Mouse (Mus musculus) intestine, postnatal 0 days (tissue): ENCODE measurements around the gene 1110002E22Rik. TPM values are rescaled to one million over a fixed set of nuclear protein-coding genes. Genes with fewer than 3 reads are reported as not detected.

Experiments
- ATAC-seq: fragments of 200-750 bp; cut with Nextera tagmentation; 2 replicates; pipeline ENCODE4 v1.8.0; 2017; ENCODE audit warnings: mild to moderate bottlenecking, moderate TSS enrichment, moderate library complexity
- H3K27ac ChIP-seq: fragments of 300-500 bp; sonication (generic); 2 replicates; pipeline ENCODE4 v1.5.1; 2014; ENCODE audit warnings: mild to moderate bottlenecking, low read depth, low read length, moderate library complexity
- H3K27me3 ChIP-seq: fragments of 300-500 bp; sonication (generic); replicated peaks from 2 replicates; pipeline ENCODE4 v1.6.1; 2014; ENCODE audit warnings: low read length, mixed read lengths; ENCODE audit not compliant: control insufficient read depth, insufficient read depth
- H3K36me3 ChIP-seq: fragments of 300-500 bp; sonication (generic); 2 replicates; pipeline ENCODE4 v1.6.1; 2014; ENCODE audit warnings: mild to moderate bottlenecking, moderate library complexity; ENCODE audit not compliant: control insufficient read depth, insufficient read depth
- H3K4me1 ChIP-seq: fragments of 300-500 bp; sonication (generic); replicated peaks from 2 replicates; pipeline ENCODE4 v1.6.1; 2014; ENCODE audit warnings: antibody characterized with exemption, low read length, mixed read lengths; ENCODE audit not compliant: control insufficient read depth, insufficient read depth
- H3K4me2 ChIP-seq: fragments of 300-500 bp; sonication (generic); replicated peaks from 2 replicates; pipeline ENCODE4 v1.6.1; 2014; ENCODE audit warnings: low read depth, mild to moderate bottlenecking, moderate library complexity
- H3K4me3 ChIP-seq: fragments of 300-500 bp; sonication (generic); 2 replicates; pipeline ENCODE4 v1.5.1; 2014; ENCODE audit warnings: low read depth, low read length
- H3K9ac ChIP-seq: fragments of 300-500 bp; sonication (generic); 2 replicates; pipeline ENCODE4 v1.6.1; 2014; ENCODE audit warnings: mild to moderate bottlenecking, low read depth, low read length
- H3K9me3 ChIP-seq: fragments of 300-500 bp; sonication (generic); 2 replicates; pipeline ENCODE4 v1.6.1; 2016; ENCODE audit warnings: mixed run types; ENCODE audit not compliant: control insufficient read depth
- CTCF ChIP-seq: sonication (generic); IDR thresholded peaks from 2 replicates; pipeline ENCODE4 v1.5.1; 2016; ENCODE audit warnings: low read depth, mild to moderate bottlenecking, control low read depth, antibody characterized with exemption, moderate library complexity
- WGBS: fragments of 180-500 bp; shearing (Covaris S2); extraction: QIAGEN DNeasy Blood & Tissue Kit; methylation state at CpG from one replicate; pipeline ENCODE4 v1.1.7; 2014; 5-methylcytosine and 5-hydroxymethylcytosine counted together
- polyA plus RNA-seq: library from polyadenylated mRNA; unstranded; fragments of >200 nt; fragmentation: Nextera tagmentation; extraction: Ambion mirVana; gene quantifications from 2 replicates; pipeline ENCODE4 v1.2.1, GENCODE M21; 2015

Gene 1110002E22Rik
- polyA plus RNA-seq, 1 experiment from 2014 or later, result 0.07 TPM

DNA sequence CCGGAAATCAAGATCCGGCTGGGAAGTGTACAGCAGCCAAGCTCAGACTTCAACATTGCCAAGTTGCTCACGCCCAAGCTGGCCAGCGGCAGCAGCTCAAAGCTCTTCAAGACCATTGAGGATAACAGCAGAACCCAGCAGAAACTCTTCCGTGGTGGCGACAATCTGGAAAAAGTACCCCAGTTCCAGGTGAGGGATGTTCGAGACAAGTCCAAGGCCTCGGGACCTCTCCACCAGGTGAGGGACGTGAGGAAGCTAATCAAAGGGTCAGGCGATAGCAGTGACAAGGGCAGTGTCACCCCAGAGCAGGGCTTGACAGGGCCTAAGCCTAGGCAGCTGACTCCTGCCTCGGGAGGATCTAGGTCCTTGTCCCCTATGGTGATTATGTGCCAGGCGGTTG lies 3.3 kb downstream of the 1110002E22Rik start:
- Histone ChIP-seq H3K4me2 (no peak overlapping the region), H3K27ac (no peak overlapping the region), H3K27me3 (no peaks in the 10 kb centered on the region), H3K36me3 (no peaks in the 10 kb centered on the region), H3K9me3 (no peaks in the 10 kb centered on the region), H3K9ac (no peak overlapping the region), H3K4me1 (no peaks in the 10 kb centered on the region), H3K4me3 (no peak overlapping the region)
- no peak for ATAC-seq
- WGBS, result 94% methylated on average over 12 of the region's 12 CpGs
- no peak for TF ChIP-seq CTCF

GRCm38 (mm10) chr3:138069756-138070511 lies 5.1 kb downstream of the 1110002E22Rik start:
- H3K4me3 ChIP-seq, result no peak overlapping the region
- TF ChIP-seq CTCF, result no peak
- no peaks in the 10 kb centered on the region for H3K9me3 ChIP-seq
- ATAC-seq, result no peak
- no peak overlapping the region for H3K9ac ChIP-seq
- H3K27ac ChIP-seq, result no peak overlapping the region
- H3K36me3 ChIP-seq, result no peaks in the 10 kb centered on the region
- WGBS, result 82% methylated on average over 18 of the region's 18 CpGs
- H3K4me2 ChIP-seq, result no peak overlapping the region
- H3K27me3 ChIP-seq, result no peaks in the 10 kb centered on the region
- no peaks in the 10 kb centered on the region for H3K4me1 ChIP-seq

- Histone ChIP-seq H3K36me3 (no peaks in the 10 kb centered on the region), H3K4me2 (no peak overlapping the region), H3K27me3 (no peaks in the 10 kb centered on the region), H3K4me3 (no peak overlapping the region), H3K4me1 (no peaks in the 10 kb centered on the region), H3K9ac (no peak overlapping the region), H3K27ac (no peak overlapping the region), H3K9me3 (no peaks in the 10 kb centered on the region)
- 27% methylated on average over 1 of the region's 1 CpGs for WGBS
- no peak for TF ChIP-seq CTCF
- no peak for ATAC-seq
These were observed 6.2 kb downstream of the 1110002E22Rik start for GRCm38 (mm10) chr3:138071004-138071403.

GRCm38 (mm10) chr3:138071476-138072073 lies 6.7 kb downstream of the 1110002E22Rik start:
- Histone ChIP-seq H3K4me2 (no peak overlapping the region), H3K27me3 (no peaks in the 10 kb centered on the region), H3K36me3 (no peaks in the 10 kb centered on the region), H3K27ac (no peak overlapping the region), H3K9me3 (no peaks in the 10 kb centered on the region), H3K4me1 (no peaks in the 10 kb centered on the region), H3K9ac (no peak overlapping the region), H3K4me3 (no peak overlapping the region)
- no peak for ATAC-seq
- WGBS, result 89% methylated on average over 10 of the region's 10 CpGs
- no peak for TF ChIP-seq CTCF

DNA sequence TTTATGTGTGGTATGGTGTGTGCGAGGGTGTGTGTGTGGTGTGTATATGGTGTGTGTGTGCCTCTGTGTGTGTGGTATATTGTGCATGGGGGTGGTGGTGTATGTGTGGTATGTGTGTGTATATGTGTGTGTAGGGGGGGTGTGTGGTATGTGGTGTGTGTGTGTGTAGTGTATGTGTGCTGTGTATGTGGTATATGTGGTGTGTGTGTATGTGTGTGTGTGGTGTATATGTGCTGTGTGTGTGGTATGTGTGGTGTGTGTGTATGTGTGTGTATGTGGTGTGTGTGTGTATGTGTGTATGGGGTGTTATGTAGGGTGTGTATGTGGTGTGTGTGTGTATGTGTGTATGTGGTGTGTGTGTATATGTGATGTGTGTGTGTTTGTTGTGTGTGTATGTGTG lies 9.4 kb downstream of the 1110002E22Rik start:
- no peak for TF ChIP-seq CTCF
- no peak overlapping the region for H3K4me3 ChIP-seq
- no peak overlapping the region for H3K27ac ChIP-seq
- ATAC-seq, result no peak
- H3K4me2 ChIP-seq, result no peak overlapping the region
- no peaks in the 10 kb centered on the region for H3K27me3 ChIP-seq
- WGBS, result 94% methylated on average over 1 of the region's 1 CpGs
- H3K4me1 ChIP-seq, result no peaks in the 10 kb centered on the region
- no peaks in the 10 kb centered on the region for H3K36me3 ChIP-seq
- no peak overlapping the region for H3K9ac ChIP-seq
- no peaks in the 10 kb centered on the region for H3K9me3 ChIP-seq

GRCm38 (mm10) chr3:138075209-138075608 lies 10.4 kb downstream of the 1110002E22Rik start:
- ATAC-seq, result no peak
- Histone ChIP-seq H3K4me3 (no peak overlapping the region), H3K9me3 (no peaks in the 10 kb centered on the region), H3K4me2 (no peak overlapping the region), H3K27me3 (no peaks in the 10 kb centered on the region), H3K36me3 (no peaks in the 10 kb centered on the region), H3K9ac (no peak overlapping the region), H3K4me1 (no peaks in the 10 kb centered on the region), H3K27ac (no peak overlapping the region)
- WGBS, result 72% methylated on average over 8 of the region's 8 CpGs
- no peak for TF ChIP-seq CTCF
